Mouse (Mus musculus) cerebellum, adult 2 months (tissue): ENCODE data around the gene Rbm42.

ENCODE experiments used
- CTCF ChIP-seq: fragments of 200-500 bp; IDR thresholded peaks from 2 replicates; pipeline ENCODE4 v1.5.1; 2011; ENCODE audit warnings: low read depth, mild to moderate bottlenecking, control low read depth, low read length, moderate library complexity, borderline replicate concordance; ENCODE audit not compliant: insufficient read depth
- POLR2A ChIP-seq: fragments of 200-500 bp; IDR thresholded peaks from 2 replicates; pipeline ENCODE4 v1.6.1; 2011; ENCODE audit warnings: low read length, control low read depth, borderline replicate concordance; ENCODE audit not compliant: insufficient read depth

- no peak for TF ChIP-seq CTCF
- TF ChIP-seq POLR2A, result no peak
Observed at GRCm38 (mm10) chr7:30629013-30629412, 21.1 kb downstream of the Rbm42 start.
